Mouse (Mus musculus) heart, postnatal 0 days (tissue): ENCODE measurements around the gene Uvrag.

ENCODE experiments used
- CTCF ChIP-seq: IDR thresholded peaks from 2 replicates; pipeline ENCODE4 v1.5.1; 2016; ENCODE audit warnings: antibody characterized with exemption, control low read depth, low read depth
- EP300 ChIP-seq: IDR thresholded peaks from 2 replicates; pipeline ENCODE4 v1.6.1; 2016; ENCODE audit warnings: antibody characterized with exemption, low read depth

DNA sequence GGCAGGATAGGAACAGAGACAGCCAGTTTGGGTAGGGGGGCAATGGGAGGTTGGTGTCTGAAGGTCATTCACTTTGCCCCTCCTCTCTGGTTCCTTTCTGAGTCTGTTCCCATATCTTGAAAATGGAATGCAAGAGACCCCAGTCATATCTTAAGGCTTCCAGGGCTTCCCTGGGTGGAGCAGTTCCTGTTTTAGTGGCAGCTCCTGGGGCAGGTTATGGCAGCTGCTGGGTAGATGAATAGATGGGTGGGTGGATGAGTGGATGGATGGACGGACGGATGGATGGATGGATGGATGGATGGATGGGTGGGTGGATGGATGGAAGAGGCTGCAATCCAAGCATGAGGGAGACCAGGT is 273.2 kb downstream of the Uvrag start:
- TF ChIP-seq CTCF, result no peak
- no peak for TF ChIP-seq EP300
